Mouse (Mus musculus) liver, postnatal 0 days (tissue): ENCODE measurements around the gene Sdccag8.

Experiments
- CTCF ChIP-seq: sonication (generic); IDR thresholded peaks from 2 replicates; pipeline ENCODE4 v1.5.1; 2016; ENCODE audit warnings: antibody characterized with exemption, low read depth
- EP300 ChIP-seq: IDR thresholded peaks from 2 replicates; pipeline ENCODE4 v1.6.1; 2016; ENCODE audit warnings: antibody characterized with exemption, low read depth, mild to moderate bottlenecking

DNA sequence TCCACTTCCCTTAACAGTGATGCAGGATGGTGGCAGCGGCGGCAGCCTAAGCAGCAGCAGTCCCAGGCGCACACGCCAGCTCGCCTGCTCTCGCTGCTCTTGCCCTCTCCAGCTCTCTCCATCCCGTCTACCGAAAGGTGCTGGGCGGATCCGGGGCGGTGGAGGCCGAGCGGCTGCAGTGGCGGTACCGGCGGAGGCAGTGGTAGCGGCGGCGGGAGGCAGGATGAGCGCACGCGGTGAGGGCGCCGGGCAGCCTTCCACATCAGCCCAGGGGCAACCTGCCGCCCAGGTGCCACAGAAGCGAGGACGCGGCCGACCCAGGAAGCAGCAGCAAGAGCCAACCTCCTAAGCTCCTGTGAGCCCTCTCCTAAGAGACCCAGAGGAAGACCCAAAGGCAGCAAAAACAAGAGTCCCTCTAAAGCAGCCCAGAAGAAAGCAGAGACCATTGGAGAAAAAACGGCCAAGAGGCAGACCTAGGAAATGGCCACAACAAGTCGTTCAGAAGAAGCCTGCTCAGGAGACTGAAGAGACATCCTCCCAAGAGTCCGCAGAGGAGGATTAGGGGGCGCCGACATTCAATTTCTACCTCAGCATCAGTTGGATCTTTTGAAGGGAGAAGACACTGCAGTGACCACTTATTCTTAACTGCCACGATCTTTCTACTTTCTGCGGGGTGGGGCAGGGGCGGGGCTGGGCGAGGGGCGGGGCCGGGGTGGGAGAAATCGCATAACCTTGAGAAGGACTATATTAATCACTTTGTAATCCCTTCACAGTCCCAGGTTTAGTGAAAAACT is 21.2 kb downstream of the Sdccag8 start:
- TF ChIP-seq EP300 = no peak
- no peak for TF ChIP-seq CTCF
